Mouse (Mus musculus): ENCODE measurements around the gene Nfatc2.

DNA sequence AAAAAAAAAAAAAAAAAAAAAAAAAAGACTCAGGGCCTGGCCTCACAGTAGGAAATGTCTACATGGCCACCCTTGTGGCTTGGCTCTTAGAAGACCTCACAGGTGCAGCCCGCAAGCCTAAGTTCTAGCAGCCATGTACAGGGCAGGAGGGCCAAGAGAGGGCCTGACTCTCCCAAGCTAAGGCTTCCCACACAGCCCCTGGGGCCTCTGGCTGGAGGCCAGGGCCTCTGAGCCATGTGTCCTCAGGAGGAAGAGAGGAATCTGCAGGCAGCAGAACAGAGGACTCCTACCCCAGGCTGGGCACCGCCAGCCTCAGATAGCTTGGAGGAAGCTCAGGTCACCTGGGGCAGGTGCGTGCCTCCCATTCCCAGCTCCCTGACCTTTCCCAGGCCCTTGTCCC lies 13.7 kb upstream of the Nfatc2 start:
- no peak for TF ChIP-seq CTCF (IDR thresholded peaks at IDR 0.05; ENCODE audit: control insufficient read depth, insufficient read depth, insufficient read length)
- TF ChIP-seq MAX (IDR thresholded peaks at IDR 0.05) = no peak
- no peak for TF ChIP-seq MYOD1 (IDR thresholded peaks at IDR 0.05; ENCODE audit: control insufficient read depth, insufficient read length, low read depth)
- no peak for TF ChIP-seq CEBPB (IDR thresholded peaks at IDR 0.05; ENCODE audit: low read depth)
- TF ChIP-seq USF1 (IDR thresholded peaks at IDR 0.05; ENCODE audit: low read depth) = no peak

Data from C2C12 (cell line).